Mouse (Mus musculus) CH12.LX (cell line): ENCODE data around the gene Nbr1. TPM values are rescaled to one million over a fixed set of nuclear protein-coding genes. Genes with fewer than 3 reads are reported as not detected.

ENCODE experiments used
- DNase-seq: peaks from one replicate; pipeline ENCODE4 v3.0.0-alpha.2; 2013; ENCODE audit errors: extremely low read depth
- H3K27ac ChIP-seq: 2 replicates; pipeline ENCODE4 v1.5.1; 2012; ENCODE audit warnings: low read depth, mild to moderate bottlenecking, control low read depth, moderate library complexity; ENCODE audit not compliant: insufficient read depth
- H3K27me3 ChIP-seq: replicated peaks from 2 replicates; pipeline ENCODE3; 2012; ENCODE audit warnings: inconsistent platforms
- H3K36me3 ChIP-seq, 2 experiments: replicated peaks in 1 of 2; 2 replicates each; pipeline versions ENCODE3 to v1.6.1; 2012; ENCODE audit warnings: inconsistent platforms in 1 of 2, low read length in 1 of 2, mild to moderate bottlenecking in 1 of 2, mixed read lengths in 1 of 2, moderate library complexity in 1 of 2; ENCODE audit not compliant: control insufficient read depth in 1 of 2, insufficient read depth in 1 of 2
- H3K4me1 ChIP-seq, 2 experiments: 2 replicates each; pipeline ENCODE4 v1.6.1; 2012; ENCODE audit warnings: inconsistent platforms in 1 of 2, moderate library complexity in 1 of 2; ENCODE audit not compliant: insufficient read depth in 2 of 2, control insufficient read depth in 1 of 2
- H3K4me2 ChIP-seq: 2 replicates; pipeline ENCODE4 v1.6.1; 2012; ENCODE audit warnings: low read depth, mild to moderate bottlenecking, control low read depth; ENCODE audit not compliant: poor library complexity, insufficient read depth, severe bottlenecking
- H3K4me3 ChIP-seq, 3 experiments: fragments of 150-350 bp in 1 of 3; sonication (generic) in 1 of 3; replicated peaks in 1 of 3; 2 replicates each; pipeline versions ENCODE3 to v1.5.1; 2011 to 2012; ENCODE audit warnings: low read depth in 2 of 3, low read length in 2 of 3, mild to moderate bottlenecking in 2 of 3, moderate library complexity in 2 of 3, control low read depth in 1 of 3, improper control_type of control experiment in 1 of 3, inconsistent platforms in 1 of 3, mixed read lengths in 1 of 3; ENCODE audit not compliant: poor library complexity in 1 of 3
- H3K79me2 ChIP-seq: replicated peaks from 2 replicates; pipeline ENCODE4 v1.6.1; 2012; ENCODE audit warnings: mild to moderate bottlenecking, moderate library complexity; ENCODE audit not compliant: control insufficient read depth, poor library complexity, insufficient read depth, severe bottlenecking; ENCODE audit errors: extremely low read depth
- H3K9ac ChIP-seq: 2 replicates; pipeline ENCODE4 v1.6.1; 2012; ENCODE audit warnings: low read depth, mild to moderate bottlenecking, control low read depth, moderate library complexity; ENCODE audit not compliant: insufficient read depth
- H3K9me3 ChIP-seq: replicated peaks from 2 replicates; pipeline ENCODE3; 2012; ENCODE audit warnings: low read length, inconsistent platforms, mixed read lengths
- CHD1 ChIP-seq: IDR thresholded peaks from 2 replicates; pipeline ENCODE4 v1.6.1; 2012; ENCODE audit warnings: low read depth, low read length, improper control_type of control experiment, inconsistent platforms
- CTCF ChIP-seq, 2 experiments: IDR thresholded peaks in 1 of 2; conservative IDR thresholded peaks in 1 of 2; 2 replicates each; pipeline ENCODE4 v1.5.1; 2011 to 2012; ENCODE audit warnings: low read depth in 2 of 2, low read length in 2 of 2, improper control_type of control experiment in 1 of 2, inconsistent platforms in 1 of 2, mild to moderate bottlenecking in 1 of 2, moderate library complexity in 1 of 2
- ELF1 ChIP-seq: IDR thresholded peaks from 2 replicates; pipeline ENCODE4 v1.6.1; 2014; ENCODE audit warnings: low read depth, mild to moderate bottlenecking, inconsistent platforms, low read length, improper control_type of control experiment
- ETS1 ChIP-seq: conservative IDR thresholded peaks from 2 replicates; pipeline ENCODE4 v1.6.1; 2012; ENCODE audit warnings: low read depth, mild to moderate bottlenecking, inconsistent platforms, low read length, improper control_type of control experiment, moderate library complexity
- GABPA ChIP-seq: IDR thresholded peaks from 2 replicates; pipeline ENCODE4 v1.6.1; 2012; ENCODE audit warnings: low read depth, low read length, improper control_type of control experiment, inconsistent platforms; ENCODE audit not compliant: insufficient replicate concordance
- HCFC1 ChIP-seq: IDR thresholded peaks from 2 replicates; pipeline ENCODE4 v1.6.1; 2012; ENCODE audit warnings: low read depth, mild to moderate bottlenecking, inconsistent platforms, low read length, improper control_type of control experiment
- JUN ChIP-seq: IDR thresholded peaks from 2 replicates; pipeline ENCODE4 v1.6.1; 2011; ENCODE audit warnings: low read depth, mild to moderate bottlenecking, low read length, improper control_type of control experiment, moderate library complexity; ENCODE audit not compliant: insufficient read depth
- KAT2A ChIP-seq: IDR thresholded peaks from 2 replicates; pipeline ENCODE4 v1.6.1; 2012; ENCODE audit warnings: low read length, improper control_type of control experiment, inconsistent platforms; ENCODE audit not compliant: insufficient replicate concordance
- MAX ChIP-seq: IDR thresholded peaks from 2 replicates; pipeline ENCODE4 v1.6.1; 2011; ENCODE audit warnings: low read length, improper control_type of control experiment
- MEF2A ChIP-seq: IDR thresholded peaks from 2 replicates; pipeline ENCODE4 v1.6.1; 2014; ENCODE audit warnings: low read depth, mild to moderate bottlenecking, inconsistent platforms, low read length, improper control_type of control experiment, borderline replicate concordance
- NRF1 ChIP-seq: IDR thresholded peaks from 2 replicates; pipeline ENCODE4 v1.6.1; 2014; ENCODE audit warnings: low read depth, mild to moderate bottlenecking, inconsistent platforms, low read length, improper control_type of control experiment, moderate library complexity
- PAX5 ChIP-seq: IDR thresholded peaks from 2 replicates; pipeline ENCODE4 v1.6.1; 2012; ENCODE audit warnings: low read length, inconsistent platforms, mixed read lengths
- TCF12 ChIP-seq: IDR thresholded peaks from 2 replicates; pipeline ENCODE4 v1.6.1; 2014; ENCODE audit warnings: low read depth, mild to moderate bottlenecking, inconsistent platforms, low read length, improper control_type of control experiment
- UBTF ChIP-seq: IDR thresholded peaks from 2 replicates; pipeline ENCODE4 v1.6.1; 2012; ENCODE audit warnings: low read depth, mild to moderate bottlenecking, inconsistent platforms, low read length, improper control_type of control experiment, moderate library complexity
- ZKSCAN1 ChIP-seq: IDR thresholded peaks from 2 replicates; pipeline ENCODE4 v1.6.1; 2012; ENCODE audit warnings: low read depth, inconsistent platforms, low read length, improper control_type of control experiment, borderline replicate concordance
- ZMIZ1 ChIP-seq: IDR thresholded peaks from 2 replicates; pipeline ENCODE4 v1.6.1; 2012; ENCODE audit warnings: low read depth, mild to moderate bottlenecking, inconsistent platforms, low read length, improper control_type of control experiment
- dilution Hi-C: fragments of 300-500 bp; cut with MboI; formaldehyde crosslinking; loops from 2 replicates; pipeline ENCODE4 v1.14.3; 2020; ENCODE audit warnings: low sequenced_read_pairs; ENCODE audit not compliant: extremely low pct_unique_long_range_greater_than_20kb, extremely low pct_ligation_motif_present
- in situ Hi-C: fragments of 300-500 bp; cut with MboI; formaldehyde crosslinking; loops from 3 replicates; pipeline ENCODE4 v1.14.3; 2019; ENCODE audit warnings: low sequenced_read_pairs, low pct_ligation_motif_present, low pct_unique_long_range_greater_than_20kb, mixed read lengths
- polyA plus RNA-seq: library from polyadenylated mRNA; unstranded; fragments of >175 nt; gene quantifications from 2 replicates; pipeline ENCODE4 v1.2.1, GENCODE M21; 2012; ENCODE audit warnings: low read depth; ENCODE audit not compliant: insufficient read length
- total RNA-seq, 2 experiments: library from RNA; depleted of rRNA; stranded (reverse); fragments of 300-350 nt in 1 of 2; fragments of >200 nt in 1 of 2; gene quantifications; 2 replicates each; pipeline ENCODE4 v1.2.3; 2012 to 2014

The Nbr1 gene
- total and polyA plus RNA-seq, 3 experiments, result 44.8 to 52.2 (median 48.3) TPM

DNA sequence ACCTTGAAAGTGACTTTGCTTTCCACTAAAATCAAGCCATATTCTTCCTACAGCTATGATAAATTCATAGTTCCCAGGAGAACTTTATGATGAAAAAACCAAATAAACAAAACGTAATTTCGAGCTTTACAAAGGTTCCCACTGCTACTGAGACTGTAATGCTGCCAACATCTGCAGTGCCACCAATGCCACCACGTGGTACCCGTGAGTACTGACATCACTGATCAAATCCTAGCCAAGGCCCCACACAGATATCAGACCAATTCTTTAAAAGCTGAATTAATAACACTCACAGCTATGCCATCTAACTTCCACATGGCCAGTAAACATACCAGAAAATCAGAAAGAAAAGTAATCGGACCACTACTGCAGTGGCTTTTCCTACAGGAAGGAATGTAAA, 33.0 kb upstream of the Nbr1 start:
- Histone ChIP-seq H3K27ac (no peak overlapping the region), H3K27me3 (no peaks in the 10 kb centered on the region), H3K36me3 (peaks cover 38 to 86% of the 10 kb centered on the region in 2 experiments), H3K4me1 (no peaks in the 10 kb centered on the region), H3K9ac (no peak overlapping the region), H3K4me3 (no peak overlapping the region), H3K79me2 (no peaks in the 10 kb centered on the region), H3K4me2 (no peak overlapping the region), H3K9me3 (no peaks in the 10 kb centered on the region)
- DNase-seq, result no peak
- in situ Hi-C loops (no loop called here), dilution Hi-C loops (no loop called here)
- TF ChIP-seq HCFC1 (no peak), CTCF (conservative IDR thresholded peaks at IDR 0.05 in 1 of 2, IDR thresholded peaks at IDR 0.05 in 1 of 2; ENCODE audit: low read depth in 2 of 2, low read length in 2 of 2) (0 out of 4 replicates have a peak, but pooled peaks of 1 of the 2 experiments have one; percentile 2), ZMIZ1 (no peak)

DNA sequence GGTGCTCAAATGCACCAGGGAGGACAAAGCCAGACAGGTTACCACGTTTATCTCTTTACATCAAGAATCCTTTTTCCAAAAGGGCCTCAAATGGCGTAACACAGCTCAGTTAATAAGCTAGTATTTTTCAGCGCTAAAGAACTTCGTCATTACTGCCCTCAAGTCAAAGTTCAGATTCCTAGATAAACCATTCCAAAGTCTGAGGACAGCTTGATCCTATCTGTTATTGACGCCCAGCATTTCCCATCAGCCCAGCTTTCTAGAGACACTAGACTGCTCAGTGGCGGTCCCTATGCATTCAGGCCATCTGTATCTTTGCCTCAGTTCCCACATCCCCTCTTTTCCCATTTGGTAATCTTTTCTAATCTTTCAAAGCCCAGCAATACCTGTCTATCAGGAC, 32.6 kb upstream of the Nbr1 start:
- no peaks in the 10 kb centered on the region for H3K4me1 ChIP-seq
- peaks cover 39 to 86% of the 10 kb centered on the region in 2 experiments for H3K36me3 ChIP-seq
- DNase-seq, result no peak
- H3K27ac ChIP-seq, result no peak overlapping the region
- H3K4me3 ChIP-seq, result no peak overlapping the region
- TF ChIP-seq CHD1, result no peak
- no peak for TF ChIP-seq MAX
- TF ChIP-seq KAT2A, result no peak
- no peak for TF ChIP-seq ETS1
- TF ChIP-seq ZKSCAN1, result no peak
- TF ChIP-seq MEF2A, result no peak
- no peak for TF ChIP-seq TCF12
- no peak for TF ChIP-seq UBTF
- TF ChIP-seq GABPA, result no peak
- no peak for TF ChIP-seq PAX5
- no peak for TF ChIP-seq JUN
- no peak for TF ChIP-seq NRF1
- no peak for TF ChIP-seq ELF1
- no peaks in the 10 kb centered on the region for H3K9me3 ChIP-seq
- dilution Hi-C loops (no loop called here), in situ Hi-C loops (no loop called here)
- H3K9ac ChIP-seq, result no peak overlapping the region
- no peak overlapping the region for H3K4me2 ChIP-seq
- H3K27me3 ChIP-seq, result no peaks in the 10 kb centered on the region
- H3K79me2 ChIP-seq, result no peaks in the 10 kb centered on the region
